Mouse (Mus musculus) ES-E14 (cell line): ENCODE results near the gene Tead1. TPM values are rescaled to one million over a fixed set of nuclear protein-coding genes. Genes with fewer than 3 reads are reported as not detected.

Experiments
- DNase-seq: peaks from one replicate; pipeline ENCODE4 v3.0.0-alpha.2; 2013; ENCODE audit warnings: low read depth, low spot score
- H3K27ac ChIP-seq: 2 replicates; pipeline ENCODE4 v1.5.1; 2012; ENCODE audit warnings: low read depth, mild to moderate bottlenecking, low read length, moderate library complexity, mixed read lengths; ENCODE audit not compliant: poor library complexity, insufficient read depth, severe bottlenecking
- H3K36me3 ChIP-seq: 2 replicates; pipeline ENCODE4 v1.6.1; 2012; ENCODE audit warnings: mild to moderate bottlenecking, low read length, moderate library complexity, mixed read lengths; ENCODE audit not compliant: control insufficient read depth, poor library complexity, insufficient read depth, severe bottlenecking
- H3K4me1 ChIP-seq, 2 experiments: fragments of 150-350 bp in 1 of 2; sonication (generic) in 1 of 2; 2 replicates each; pipeline ENCODE4 v1.6.1; 2012; ENCODE audit warnings: low read length in 2 of 2, mild to moderate bottlenecking in 1 of 2, mixed read lengths in 1 of 2; ENCODE audit not compliant: control insufficient read depth in 2 of 2, insufficient read depth in 2 of 2, poor library complexity in 1 of 2
- H3K4me3 ChIP-seq, 2 experiments: fragments of 150-350 bp in 1 of 2; sonication (generic) in 1 of 2; 2 replicates each; pipeline ENCODE4 v1.5.1; 2012; ENCODE audit warnings: low read length in 2 of 2, low read depth in 1 of 2, mild to moderate bottlenecking in 1 of 2, mixed read lengths in 1 of 2; ENCODE audit not compliant: insufficient read depth in 1 of 2, poor library complexity in 1 of 2, severe bottlenecking in 1 of 2
- H3K9ac ChIP-seq: 2 replicates; pipeline ENCODE4 v1.6.1; 2012; ENCODE audit warnings: low read depth, mild to moderate bottlenecking, low read length, mixed read lengths; ENCODE audit not compliant: poor library complexity, insufficient read depth, severe bottlenecking
- H3K9me3 ChIP-seq: fragments of 150-350 bp; sonication (generic); 2 replicates; pipeline ENCODE4 v1.6.1; 2012; ENCODE audit warnings: low read depth, mild to moderate bottlenecking, low read length; ENCODE audit not compliant: control insufficient read depth, insufficient read depth
- CHD2 ChIP-seq: IDR thresholded peaks from 2 replicates; pipeline ENCODE4 v1.6.1; 2014; ENCODE audit warnings: mild to moderate bottlenecking, low read depth, low read length, inconsistent platforms
- HCFC1 ChIP-seq: IDR thresholded peaks from 2 replicates; pipeline ENCODE4 v1.6.1; 2012; ENCODE audit warnings: low read length, inconsistent platforms, borderline replicate concordance; ENCODE audit not compliant: insufficient read depth
- MAFK ChIP-seq: IDR thresholded peaks from 2 replicates; pipeline ENCODE4 v1.6.1; 2014; ENCODE audit warnings: mild to moderate bottlenecking, low read depth, low read length, inconsistent platforms; ENCODE audit not compliant: insufficient read depth
- ZC3H11A ChIP-seq: IDR thresholded peaks from 2 replicates; pipeline ENCODE4 v1.6.1; 2012; ENCODE audit warnings: low read depth, mild to moderate bottlenecking, inconsistent platforms, low read length, borderline replicate concordance
- ZNF384 ChIP-seq: IDR thresholded peaks from 2 replicates; pipeline ENCODE4 v1.6.1; 2012; ENCODE audit warnings: low read depth, low read length, inconsistent platforms
- in situ Hi-C, 2 experiments: fragments of 600-800 bp; cut with MboI; formaldehyde crosslinking; loops; one replicate each; pipeline ENCODE4 v1.15.1; 2025; ENCODE audit warnings: low sequenced_read_pairs in 2 of 2, inconsistent platforms in 1 of 2; ENCODE audit not compliant: unreplicated experiment in 2 of 2
- total RNA-seq: library from RNA; depleted of rRNA; stranded (reverse); fragments of 300-350 nt; gene quantifications from 2 replicates; pipeline ENCODE4 v1.2.3, GENCODE M21; 2012

Gene Tead1
- total RNA-seq, 1 experiment, result 90.5 TPM

DNA sequence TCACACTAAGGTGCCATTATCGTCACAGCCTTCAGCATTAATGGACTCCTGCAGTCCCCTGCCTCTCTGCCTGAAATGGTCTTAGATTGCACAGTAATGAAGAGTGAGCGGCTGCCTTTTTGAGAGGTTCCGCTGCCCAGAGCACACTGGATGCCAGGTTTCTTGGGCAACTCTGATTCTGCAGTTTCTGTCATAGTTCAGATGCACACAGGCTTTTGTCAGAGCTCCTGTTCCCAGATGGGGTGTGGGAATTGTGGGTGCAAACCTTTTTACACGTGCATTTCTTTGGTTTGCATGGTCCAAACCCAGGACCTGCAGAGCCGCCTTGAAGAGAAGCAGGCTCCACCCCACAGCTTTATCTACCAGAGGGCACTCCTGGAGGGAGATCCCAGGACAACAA, 19.3 kb upstream of the Tead1 start:
- in situ Hi-C loops, result no loop called here
- no peak overlapping the region for H3K9ac ChIP-seq
- TF ChIP-seq ZC3H11A (no peak), ZNF384 (no peak), HCFC1 (no peak), CHD2 (no peak), MAFK (no peak)
- peaks cover 0 to 7% of the 10 kb centered on the region in 2 experiments; a peak in 2 of 4 replicates for H3K4me1 ChIP-seq
- H3K36me3 ChIP-seq, result no peaks in the 10 kb centered on the region
- no peak for DNase-seq
- H3K4me3 ChIP-seq, result no peak overlapping the region
- no peak overlapping the region for H3K27ac ChIP-seq
- no peaks in the 10 kb centered on the region for H3K9me3 ChIP-seq

DNA sequence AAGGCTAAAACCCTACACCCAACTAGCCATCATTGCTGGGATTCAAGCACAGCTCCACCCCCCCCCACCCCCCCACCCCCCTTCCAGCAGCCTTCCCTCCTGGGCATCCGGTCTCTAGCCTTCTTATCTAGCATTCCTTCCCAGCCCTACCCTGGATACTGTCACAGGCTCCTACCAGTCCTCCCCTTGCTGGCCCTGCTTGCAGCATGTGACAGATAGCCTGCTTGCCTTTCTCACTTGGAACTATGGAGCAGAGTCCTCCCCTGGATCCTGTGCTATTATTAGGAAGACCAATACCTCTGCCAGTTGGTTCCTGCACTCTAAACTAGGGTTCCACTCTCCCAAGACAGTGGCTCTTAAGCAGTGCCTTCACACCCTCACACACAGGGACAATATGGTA, 18.8 kb upstream of the Tead1 start:
- H3K27ac ChIP-seq, result no peak overlapping the region
- H3K36me3 ChIP-seq, result no peaks in the 10 kb centered on the region
- peaks cover 0 to 7% of the 10 kb centered on the region in 2 experiments; a peak in 2 of 4 replicates for H3K4me1 ChIP-seq
- no peak overlapping the region for H3K4me3 ChIP-seq
- no peaks in the 10 kb centered on the region for H3K9me3 ChIP-seq
- no peak overlapping the region for H3K9ac ChIP-seq
- in situ Hi-C loops, result no loop called here
- DNase-seq, result no peak
- no peak for TF ChIP-seq MAFK
- no peak for TF ChIP-seq HCFC1
- TF ChIP-seq ZC3H11A, result no peak
- no peak for TF ChIP-seq CHD2
- TF ChIP-seq ZNF384, result no peak

DNA sequence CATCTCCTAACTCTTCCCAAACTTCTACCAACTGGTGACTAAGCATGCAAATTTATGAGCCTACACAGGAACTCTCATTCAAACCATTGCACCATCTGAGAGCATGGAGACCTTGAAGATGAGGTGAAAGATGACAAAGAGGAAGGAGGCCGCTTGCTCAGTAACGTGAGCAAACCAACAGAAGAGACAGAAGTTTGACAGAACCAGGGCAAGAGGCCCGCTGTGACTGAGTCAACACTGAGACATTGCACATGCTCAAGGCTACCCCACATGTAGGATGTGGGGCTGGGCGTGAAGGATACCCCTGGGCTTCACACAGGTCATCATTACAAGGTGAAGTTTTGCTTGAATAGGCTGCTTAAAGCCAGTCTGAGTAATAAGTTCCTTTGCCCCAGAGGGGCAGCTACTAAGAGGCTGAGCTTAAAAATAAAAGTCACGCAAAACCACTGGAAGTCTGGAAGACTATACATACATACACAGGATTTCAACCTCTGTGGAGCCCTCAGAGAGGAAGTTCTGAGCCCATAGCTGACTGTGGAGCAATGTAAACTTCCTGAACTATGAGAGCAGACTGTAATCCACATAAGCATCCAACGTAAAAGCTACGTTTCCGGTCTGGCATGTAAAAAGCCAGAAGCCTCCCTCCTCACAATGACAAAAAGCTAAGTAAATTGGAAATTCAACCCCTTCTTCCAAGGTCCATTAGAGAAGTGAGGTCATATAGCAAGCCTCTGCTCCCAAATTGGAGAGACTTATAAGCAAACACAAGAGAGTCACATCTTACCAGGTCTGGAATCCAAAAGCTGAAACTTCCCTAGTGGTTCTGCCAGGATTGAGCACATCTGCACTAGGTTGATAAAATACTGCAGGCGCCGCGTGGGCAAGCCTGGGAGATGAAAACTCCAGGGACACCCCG, 16.5 kb upstream of the Tead1 start:
- Histone ChIP-seq H3K9me3 (no peaks in the 10 kb centered on the region), H3K4me3 (no peak overlapping the region), H3K9ac (no peak overlapping the region), H3K36me3 (no peaks in the 10 kb centered on the region), H3K27ac (no peak overlapping the region), H3K4me1 (peaks cover 0 to 7% of the 10 kb centered on the region in 2 experiments; a peak in 2 of 4 replicates)
- TF ChIP-seq ZC3H11A, result no peak
- no peak for TF ChIP-seq HCFC1
- no peak for TF ChIP-seq ZNF384
- TF ChIP-seq MAFK, result no peak
- no peak for TF ChIP-seq CHD2
- in situ Hi-C loops, result no loop called here
- no peak for DNase-seq

DNA sequence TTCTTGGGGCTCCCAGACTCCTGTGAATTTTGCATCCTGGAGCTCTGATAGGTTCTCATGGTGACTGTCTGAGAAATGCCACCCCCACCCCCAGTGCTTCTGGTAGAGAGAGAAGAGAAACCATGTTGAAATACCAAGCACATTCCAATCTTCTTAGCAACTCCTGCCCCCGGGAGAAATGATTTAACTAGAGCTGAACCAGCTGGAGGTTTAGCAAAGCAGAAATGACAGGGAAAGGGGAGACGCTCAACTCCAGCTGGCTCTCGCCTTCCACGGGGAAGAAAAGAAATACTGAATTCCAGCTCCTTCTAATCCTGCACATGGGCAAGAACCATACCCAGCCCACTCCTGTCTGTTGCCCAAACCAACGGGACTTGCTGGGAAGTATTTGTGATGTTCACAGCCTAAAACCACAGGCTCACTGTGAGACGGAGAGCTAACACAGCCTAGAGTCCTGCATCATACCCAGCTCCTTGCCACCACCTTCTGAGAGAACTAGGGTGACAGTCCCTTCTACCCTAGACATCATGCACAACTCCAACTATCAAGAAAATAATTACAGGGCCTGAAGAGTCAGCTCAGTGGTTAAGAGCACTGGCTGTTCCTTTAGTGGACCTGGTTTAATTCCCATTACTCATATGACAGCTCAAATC, 15.7 kb upstream of the Tead1 start:
- DNase-seq, result no peak
- Histone ChIP-seq H3K4me3 (no peak overlapping the region), H3K9me3 (no peaks in the 10 kb centered on the region), H3K36me3 (no peaks in the 10 kb centered on the region), H3K4me1 (peaks cover 0 to 7% of the 10 kb centered on the region in 2 experiments; a peak in 2 of 4 replicates), H3K27ac (no peak overlapping the region), H3K9ac (no peak overlapping the region)
- no peak for TF ChIP-seq HCFC1
- in situ Hi-C loops, result no loop called here
